Mouse (Mus musculus) embryo, embryonic 11.5 days (tissue): Measurements from ENCODE around the gene Pla2g1b.
"Not testable (repeated sequence)": the region's sequence is repeated elsewhere in the genome, so short reads cannot be mapped to it uniquely, and the experiment has no call there.

Source experiments
- DNase-seq: peaks from one replicate; pipeline ENCODE4 v3.0.0-alpha.2; 2012; ENCODE audit warnings: low read depth, low spot score

Gene Pla2g1b

DNA sequence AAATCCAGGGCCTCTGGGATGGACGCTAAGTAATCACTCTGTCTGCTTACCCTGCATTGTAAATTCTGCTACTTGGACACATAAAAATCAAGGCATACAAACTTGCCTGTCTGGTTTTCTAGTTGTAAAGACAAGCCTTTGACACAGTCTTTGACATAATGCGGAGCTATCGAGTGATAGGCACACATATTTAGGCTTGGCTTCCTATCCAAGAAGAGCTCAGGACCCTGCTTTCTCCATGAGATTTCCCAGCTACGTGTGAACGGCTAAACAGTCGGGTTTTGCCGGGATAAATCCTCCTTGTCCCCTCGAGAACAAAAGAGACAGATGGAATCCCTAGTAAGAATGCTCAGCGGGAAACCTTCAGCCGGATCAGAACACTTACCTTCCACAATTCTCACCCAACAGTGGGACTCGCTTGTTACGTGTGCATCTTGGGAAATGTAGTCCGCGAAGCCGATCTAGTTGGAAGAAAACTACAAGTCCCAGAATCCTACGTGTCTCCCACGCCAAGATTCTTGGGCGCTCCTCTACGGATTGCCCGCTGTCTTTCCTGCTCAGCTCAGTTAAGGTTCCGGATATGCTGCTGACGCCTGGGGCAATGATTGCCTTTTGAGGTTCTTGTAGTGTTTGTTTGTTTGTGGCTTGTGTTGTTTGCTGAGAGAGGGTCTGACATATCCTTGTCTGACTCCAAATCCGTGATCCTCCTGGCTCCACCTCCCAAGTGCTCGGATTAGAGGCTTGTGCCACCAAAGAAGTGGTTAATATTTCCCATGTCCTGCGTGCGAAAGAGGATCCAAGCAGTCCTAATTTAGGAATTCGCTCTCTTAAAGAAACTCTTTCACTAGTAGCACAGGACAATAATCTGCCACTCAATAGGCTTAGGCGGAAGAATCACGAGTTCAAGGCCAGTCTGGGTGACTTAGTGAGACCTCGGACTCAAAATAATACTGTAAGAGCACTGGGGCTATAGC, 18.2 kb downstream of the Pla2g1b start, which contains the start of gene Sirt4:
Sirt4 (minus strand) TSS at position 779 of the 974 bp plus-strand sequence.
- peak; percentile 86 for DNase-seq

DNA sequence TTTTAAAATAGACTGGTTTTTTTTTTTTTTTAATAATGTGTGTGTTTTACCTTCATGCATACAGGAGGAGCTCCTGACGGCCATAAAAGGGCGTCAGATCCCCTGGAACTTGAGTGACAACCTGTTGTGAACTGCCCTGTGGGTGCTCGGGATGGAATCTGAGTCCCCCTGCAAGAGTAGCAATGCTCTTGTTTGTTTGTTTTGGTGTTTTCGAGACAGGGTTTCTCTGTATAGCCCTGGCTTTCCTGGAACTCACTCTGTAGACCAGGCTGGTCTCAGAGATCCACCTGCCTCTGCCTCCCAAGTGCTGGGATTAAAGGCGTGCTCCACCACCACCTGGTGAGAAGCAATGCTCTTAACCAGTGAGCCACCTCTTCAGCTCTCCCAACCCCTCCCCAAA, 18.9 kb downstream of the Pla2g1b start:
- no peak for DNase-seq

DNA sequence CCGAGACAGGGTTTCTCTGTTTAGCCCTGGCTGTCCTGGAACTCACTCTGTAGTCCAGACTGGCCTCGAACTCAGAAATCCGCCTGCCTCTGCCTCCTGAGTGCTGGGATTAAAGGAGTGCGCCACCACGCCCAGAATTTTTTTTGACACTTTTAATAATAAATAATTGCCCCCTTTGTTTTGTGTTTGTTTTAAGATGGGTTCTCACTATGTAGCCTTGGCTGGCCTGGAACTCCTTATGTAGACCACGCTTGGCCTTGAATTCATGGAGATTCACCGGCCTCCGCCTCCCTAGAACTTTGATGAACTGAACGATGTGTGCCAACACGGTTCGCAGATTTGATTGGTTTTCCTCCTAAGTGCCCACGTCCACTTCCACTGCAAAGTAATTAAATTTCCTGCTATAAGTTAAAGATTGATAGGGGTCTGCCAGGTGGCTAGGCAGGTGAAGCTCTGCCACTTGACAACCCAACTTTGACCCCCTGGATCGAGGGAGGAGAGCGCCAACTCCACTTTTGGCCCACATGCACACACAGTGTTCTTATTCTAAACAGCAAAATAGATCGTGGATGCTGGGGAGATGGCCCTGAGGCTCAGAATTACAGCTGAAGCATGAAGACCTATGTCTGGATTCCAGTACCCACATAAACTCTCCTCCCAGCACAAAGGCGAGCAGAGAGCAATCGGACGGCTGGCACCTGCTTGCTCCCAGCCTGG, 19.6 kb downstream of the Pla2g1b start:
- no peak for DNase-seq

DNA sequence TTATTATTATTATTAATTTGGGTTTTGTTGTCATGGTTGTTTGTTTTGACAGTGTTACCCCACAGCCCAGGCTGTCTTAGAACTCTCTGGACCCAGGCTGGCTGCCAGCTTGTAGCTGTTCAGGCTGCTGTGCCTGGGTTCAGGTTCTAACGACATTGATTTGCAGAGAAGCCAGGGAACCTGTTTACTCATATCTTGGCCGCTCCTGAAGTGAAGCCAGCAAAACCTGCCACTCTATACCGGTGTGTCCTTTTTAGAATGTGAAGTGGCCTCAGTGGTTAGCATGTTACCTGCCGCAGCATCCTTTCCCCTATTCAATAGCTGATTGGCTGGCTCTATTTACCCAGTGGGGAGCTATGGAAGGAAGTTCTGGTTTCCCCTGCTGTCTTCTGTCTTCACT, 20.7 kb downstream of the Pla2g1b start:
- DNase-seq = no peak

DNA sequence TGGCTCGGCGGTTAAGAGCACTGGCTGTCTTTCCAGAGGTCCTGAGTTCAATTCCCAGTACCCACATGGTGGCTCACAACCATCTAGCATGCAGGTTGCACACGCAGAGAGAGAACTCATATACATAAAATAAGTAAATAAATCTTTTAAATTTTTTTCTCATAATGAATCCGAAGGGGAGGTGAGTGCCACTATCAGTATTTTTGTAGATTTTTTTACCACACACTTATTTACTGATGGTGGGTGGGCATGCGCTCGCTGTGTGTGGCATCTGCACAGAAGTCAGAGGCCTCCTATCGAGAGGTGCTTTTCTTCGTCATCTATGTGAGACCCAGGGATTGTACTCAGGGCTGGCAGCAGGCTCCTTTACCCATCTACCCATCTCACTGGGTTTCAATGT, 21.3 kb downstream of the Pla2g1b start:
- no peak for DNase-seq

DNA sequence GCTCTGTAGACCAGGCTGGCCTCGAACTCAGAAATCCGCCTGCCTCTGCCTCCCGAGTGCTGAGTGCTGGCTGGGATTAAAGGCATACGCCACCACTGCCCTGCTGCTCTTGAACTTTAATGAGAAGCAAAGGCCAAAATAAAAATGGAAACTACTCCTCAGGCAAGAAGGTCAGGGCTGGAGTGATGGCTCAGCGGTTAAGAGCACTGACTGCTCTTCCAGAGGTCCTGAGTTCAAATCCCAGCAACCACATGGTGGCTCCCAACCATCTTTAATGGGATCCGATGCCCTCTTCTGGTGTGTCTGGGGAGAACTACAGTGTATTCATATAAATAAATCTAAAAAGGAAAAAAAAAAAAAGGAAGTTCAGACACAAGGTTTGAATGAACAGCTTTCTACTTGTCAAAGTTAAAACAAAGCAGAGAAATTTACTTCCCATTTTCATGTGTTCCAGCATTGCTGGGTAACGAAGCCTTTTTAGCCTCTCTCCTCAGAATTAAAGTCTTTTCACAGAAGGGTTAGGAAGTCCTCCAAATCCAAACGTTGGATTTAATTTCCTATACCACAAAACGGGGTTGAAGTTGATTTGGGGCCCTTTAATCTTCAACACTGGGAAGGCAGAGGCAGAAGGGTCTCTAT, 22.0 kb downstream of the Pla2g1b start:
- no peak for DNase-seq

DNA sequence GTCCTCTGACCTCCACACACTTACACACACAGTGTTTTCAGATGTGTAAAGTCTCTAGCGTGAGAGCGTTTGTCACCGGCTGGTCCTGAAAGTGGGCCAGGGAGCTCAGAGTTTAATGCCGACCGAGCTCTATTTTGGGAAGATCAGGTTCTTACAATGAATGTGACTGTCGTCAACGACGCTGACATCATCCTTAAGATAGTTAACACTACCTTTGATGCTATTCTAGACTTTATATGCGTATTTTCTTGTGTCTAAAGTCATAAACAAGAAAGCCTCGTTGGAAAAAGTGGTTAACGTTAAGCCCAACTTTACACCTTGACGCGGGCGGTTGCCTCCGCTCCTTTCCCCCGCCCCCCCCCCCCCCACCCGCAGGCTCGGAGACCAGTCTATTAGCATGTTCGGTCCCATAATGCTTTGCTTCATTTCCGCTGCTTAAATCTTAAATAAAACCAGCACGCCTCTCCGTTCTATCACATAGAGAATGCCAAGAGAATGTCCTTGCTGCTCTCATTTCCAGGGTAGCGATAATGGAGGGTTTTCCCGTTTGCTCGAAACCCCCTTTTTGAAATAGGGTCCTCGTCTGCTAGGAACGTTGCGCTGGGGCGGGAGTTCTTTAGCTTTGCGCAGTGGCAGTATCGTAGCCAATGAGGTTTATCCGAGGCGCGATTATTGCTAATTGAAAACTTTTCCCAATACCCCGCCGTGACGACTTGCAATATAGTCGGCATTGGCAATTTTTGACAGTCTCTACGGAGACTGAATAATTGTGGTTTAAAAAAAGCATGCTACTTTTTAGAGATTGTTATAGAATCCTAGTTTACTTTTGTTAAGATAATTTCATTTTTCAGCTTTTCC, 23.0 kb downstream of the Pla2g1b start:
- peak; percentile 69 for DNase-seq

DNA sequence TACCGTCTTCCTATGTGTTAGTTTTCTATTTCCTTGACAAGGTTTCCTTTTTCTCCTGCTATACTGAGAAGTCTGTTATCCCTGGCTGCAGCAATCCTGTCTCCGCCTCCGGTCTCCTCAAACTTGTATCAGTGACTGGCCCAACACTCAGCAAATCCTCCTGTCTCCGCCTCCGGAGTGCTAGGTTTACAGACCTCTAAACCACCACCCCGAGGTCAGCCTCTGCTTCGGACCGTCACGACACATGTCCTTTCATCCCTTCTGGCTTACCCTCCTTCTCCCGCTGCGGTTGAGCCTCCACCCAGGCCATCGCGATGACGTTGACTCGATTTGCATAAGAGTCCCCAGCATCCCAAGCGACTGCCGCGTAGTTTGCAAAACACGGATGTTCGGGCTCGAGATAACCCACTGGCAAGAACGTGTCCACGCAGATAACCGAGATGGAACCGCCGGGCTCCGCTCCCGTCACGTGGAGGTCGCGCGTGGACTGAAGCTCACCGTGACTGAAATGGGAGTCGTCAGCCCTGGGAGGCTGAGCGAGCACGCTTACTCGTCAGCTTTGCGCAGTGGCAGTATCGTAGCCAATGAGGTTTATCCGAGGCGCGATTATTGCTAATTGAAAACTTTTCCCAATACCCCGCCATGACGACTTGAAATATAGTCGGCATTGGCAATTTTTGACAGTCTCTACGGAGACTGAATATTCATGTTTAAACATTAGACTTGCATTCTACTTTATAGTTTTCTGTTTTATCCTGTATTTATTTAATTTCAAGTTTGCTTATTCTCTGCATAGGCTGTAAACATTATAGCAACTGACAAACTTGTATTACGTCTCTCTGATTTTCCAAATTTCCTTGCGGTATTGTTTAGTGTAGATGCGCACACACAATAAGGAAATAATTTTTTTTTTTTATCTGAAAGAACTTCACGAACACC, 23.9 kb downstream of the Pla2g1b start:
- peak; percentile 85 for DNase-seq

DNA sequence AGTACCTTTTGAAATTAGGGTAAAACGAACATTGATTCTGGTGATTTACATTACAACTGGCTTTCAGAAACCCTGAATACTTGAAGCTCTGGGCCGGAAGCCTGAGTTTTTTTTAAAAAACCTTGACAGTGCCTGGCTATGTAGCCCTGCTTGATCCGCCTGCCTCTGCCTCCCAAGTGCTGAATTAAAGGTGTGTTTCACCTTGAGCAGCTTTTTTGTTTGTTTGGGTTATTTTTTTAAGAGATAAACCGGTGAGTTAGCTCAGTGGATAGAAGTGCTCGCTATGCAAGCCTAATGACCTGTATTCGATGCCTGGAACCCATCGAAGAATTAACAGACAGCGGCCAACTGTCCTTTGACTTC, 24.6 kb downstream of the Pla2g1b start:
- no peak for DNase-seq

DNA sequence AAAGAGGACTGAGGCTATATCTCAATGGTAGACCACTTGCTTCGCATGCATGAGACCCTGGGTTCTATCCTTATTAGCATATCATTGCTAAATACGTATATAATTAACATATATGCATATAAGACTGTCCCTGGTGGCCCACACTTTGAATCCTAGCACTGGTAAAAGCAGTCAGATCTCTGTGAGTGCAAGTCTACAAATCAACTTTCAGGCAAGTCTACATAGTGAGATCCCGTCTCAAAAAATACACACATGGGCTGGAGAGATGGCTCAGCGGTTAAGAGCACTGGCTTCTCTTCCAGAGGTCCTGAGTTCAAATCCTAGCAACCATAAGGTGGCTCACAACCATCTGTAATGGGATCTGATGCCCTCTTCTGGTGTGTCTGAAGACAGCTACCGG, 25.0 kb downstream of the Pla2g1b start:
- no peak for DNase-seq

DNA sequence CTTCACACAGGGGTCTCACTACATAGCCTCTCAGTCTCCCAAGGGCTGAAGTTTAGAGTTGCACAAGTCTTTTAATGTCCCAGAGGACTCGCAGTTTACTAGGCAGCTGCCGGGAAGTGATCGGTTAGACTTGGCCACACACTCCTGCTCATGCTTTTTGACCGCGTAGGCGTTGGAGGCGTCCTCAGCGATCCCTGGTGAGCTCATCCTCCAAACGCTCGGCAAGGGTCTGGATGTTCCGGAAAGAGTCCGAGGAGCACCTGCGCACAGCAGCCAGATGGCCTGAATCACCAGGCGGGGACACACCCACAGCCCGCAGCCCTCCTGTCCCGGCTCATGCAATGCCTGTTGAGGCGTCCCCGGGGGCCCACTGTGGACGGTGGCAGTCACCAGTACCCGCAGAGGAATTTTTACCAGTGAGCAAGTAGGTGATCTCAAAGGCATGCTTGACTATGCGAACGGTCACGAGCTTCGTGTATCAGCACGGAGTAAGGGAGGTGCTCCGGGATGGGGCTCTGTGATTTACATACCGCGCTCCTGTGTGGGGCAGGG, 25.8 kb downstream of the Pla2g1b start:
- peak; percentile 31 for DNase-seq

DNA sequence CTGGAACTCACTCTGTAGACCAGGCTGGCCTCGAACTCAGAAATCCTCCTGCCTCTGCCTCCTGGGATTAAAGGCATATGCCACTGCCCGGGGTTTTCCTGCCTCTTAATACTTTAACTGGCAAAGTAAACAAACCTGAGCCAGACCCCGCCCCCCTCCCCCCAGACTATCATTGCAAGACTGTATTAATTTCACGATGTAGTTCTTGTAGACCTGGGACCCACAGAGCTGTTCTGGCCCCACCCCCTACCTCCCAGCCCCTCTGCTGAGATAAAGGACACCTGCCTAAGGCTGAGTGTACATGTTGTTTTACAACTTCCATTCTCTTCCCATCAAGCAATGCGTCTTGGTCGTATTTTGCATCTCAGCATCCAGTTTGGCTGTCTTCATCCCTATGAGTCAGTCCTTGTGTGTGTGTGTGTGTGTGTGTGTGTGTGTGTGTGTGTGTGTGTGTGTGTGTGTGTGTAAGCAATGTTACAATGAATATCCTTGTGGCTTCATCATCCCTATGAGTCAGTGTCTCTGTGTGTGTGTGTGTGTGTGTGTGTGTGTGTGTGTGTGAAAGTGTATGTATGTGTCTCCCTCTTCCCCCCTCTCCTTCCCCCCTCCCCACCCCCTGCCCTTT, 26.8 kb downstream of the Pla2g1b start:
- no peak for DNase-seq

DNA sequence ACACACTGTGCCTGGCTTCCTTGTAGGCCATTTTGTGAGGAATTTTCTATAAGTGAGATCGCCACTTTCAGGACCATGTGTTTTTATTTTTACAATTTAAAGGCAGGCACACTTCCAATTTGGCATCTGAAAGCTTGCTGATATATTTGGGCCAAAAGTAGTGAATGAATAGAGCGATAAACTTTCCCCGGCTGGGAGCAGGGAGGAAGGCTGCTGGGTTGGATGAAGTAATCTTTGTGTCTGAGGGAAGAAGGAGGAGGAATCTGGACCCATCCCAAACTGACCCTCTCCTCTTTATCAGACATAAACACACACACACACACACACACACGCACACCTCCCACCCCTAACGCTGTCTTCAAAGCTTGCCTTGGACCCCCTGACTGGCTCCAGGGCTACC, 27.4 kb downstream of the Pla2g1b start:
- no peak for DNase-seq

DNA sequence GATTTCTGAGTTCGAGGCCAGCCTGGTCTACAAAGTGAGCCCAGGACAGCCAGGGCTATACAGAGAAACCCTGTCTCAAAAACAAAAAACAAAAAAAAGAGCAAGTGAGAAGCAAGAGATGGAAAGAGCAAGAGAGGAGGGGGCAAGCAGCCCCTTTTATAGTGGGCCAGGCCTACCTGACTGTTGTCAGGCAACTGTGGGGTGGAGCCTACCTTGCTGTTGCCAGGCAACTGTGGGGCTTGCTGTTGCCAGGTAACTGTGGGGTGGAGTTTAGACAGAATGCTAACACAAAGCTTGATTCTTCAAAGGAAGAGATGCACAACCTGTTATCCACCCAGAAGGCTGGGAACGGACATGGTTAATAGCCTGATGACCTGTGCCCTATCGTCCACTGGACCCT, 29.6 kb downstream of the Pla2g1b start:
- DNase-seq = not testable (repeated sequence)

DNA sequence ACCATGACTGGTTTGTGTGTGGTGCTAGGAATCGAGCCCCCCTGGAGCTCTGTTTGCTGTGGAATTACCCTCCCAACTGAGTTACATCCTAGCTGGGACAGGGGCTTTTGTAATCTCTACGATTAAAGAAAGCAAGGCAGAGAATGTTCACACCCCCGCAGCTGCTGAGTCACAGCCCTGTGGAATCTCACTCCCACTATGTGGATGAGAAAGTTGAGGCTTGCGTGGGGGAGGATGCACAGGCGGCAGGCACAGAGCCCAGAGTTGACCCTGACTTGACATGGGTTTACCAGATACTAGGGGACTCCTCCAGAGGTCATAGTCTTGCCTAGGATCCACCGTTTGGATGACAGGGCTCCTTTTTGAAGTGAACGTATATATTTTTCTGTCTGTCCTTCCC, 31.0 kb downstream of the Pla2g1b start:
- DNase-seq = no peak

DNA sequence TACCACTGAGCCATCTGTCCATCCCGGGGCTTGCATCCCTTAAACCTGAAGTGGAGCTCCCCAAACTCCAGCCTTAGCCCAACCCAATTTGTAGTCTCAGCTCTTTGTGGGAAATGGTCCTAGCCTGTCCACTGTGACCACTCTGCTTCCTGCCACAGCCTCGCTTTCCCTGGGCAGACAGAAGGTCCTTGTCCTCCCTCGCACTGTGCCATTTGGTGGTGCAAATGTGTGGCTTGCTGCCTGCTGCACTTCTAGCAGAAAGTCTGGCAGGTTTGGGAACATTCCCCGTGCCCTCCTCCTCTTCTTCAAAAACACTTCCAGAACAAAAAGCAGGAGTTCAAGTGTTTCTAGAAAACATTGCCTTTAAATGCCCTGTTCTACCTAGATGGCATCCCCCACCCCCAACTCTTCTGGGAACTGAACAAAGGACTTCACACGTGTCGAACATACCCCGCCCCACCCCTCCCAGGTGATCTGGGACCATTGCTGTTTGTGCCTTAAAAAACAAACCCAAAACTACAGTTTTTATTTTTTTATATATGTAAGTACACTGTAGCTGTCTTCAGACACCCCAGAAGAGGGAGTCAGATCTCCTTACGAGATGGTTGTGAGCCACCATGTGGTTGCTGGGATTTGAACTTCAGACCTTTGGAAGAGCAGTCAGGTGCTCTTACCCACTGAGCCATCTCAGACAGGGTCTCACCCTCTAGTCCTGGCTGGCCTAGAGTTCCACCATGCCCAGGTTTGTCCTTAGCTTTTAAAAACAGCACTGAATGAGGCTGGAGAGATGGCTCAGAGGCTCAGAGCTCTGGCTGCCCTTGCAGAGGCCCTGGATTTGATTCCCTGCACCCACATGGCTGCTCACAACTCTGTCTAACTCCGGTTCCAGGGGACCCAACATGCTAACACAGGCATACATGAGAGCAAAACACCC, 32.5 kb downstream of the Pla2g1b start:
- no peak for DNase-seq

DNA sequence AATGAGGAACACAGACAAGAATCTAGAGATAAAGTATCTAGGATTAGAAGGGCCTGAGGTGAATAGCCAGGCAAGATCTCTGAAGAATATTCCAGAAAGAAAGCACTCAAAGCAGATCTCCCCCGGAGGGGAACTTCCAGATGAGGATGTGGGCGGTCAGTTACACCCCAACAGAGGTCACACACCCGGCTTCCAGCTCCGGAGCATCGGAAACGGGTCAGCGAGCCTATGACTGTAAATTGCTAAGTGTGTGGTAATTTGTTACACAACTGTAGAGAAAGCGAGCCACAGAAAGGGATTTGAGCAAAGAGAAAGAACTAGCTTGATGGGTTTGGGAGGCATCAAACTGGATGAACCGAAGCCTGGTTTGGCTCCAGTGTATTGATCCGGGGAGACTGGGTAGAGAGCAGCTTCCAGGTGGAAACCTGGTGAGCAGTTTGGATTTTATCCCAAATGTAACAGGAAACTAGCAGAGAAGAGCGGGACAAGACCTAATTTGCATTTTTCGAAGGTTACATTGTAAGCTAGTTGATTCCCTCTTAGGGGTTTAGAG, 34.4 kb downstream of the Pla2g1b start:
- no peak for DNase-seq

DNA sequence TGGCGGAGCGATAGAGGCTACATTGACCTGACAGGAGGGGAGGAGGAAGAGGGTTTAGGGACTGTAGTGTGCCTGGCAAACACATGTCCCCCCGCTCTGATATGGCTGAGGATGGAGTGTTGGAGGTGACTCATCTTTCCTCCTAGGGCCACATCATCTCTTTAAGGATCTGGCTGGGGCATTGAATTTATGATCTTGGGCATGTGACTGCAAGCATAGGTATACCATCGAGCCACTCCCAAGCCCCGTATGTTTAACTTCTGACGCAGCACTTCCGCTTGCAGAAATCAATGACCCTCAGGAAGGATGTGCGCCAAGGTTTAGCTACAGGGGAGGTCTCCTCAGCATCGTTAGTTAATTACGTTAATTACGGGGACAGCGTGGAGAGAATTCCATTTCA, 37.0 kb downstream of the Pla2g1b start:
- no peak for DNase-seq
